Mouse (Mus musculus): ENCODE data around the gene Pitpnm2.

DNA sequence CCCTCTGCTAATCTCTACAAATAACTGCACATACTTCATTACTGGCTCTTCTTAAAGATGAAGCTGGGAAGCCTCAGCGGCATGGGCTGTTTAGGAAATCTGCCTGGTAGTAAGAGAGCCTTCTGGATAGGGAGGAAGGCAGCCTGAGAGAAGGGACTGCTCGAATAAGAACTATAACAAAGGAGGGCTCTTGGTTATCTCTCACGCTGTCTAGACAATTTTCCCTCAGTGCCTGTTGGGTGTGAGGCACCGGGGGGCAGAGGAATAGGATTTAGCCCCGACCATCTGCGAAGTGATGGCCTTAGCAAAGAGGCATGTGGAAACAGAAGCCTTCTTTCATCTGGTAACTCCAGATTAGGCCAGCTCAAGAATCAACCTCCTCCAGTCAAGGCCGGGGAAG is 2.3 kb downstream of the Pitpnm2 start:
- TF ChIP-seq CTCF (IDR thresholded peaks at IDR 0.05; ENCODE audit: extremely low read depth, insufficient read depth, low read length), result no peak
- TF ChIP-seq POLR2A (IDR thresholded peaks at IDR 0.05; ENCODE audit: extremely low read depth, insufficient read depth, low read length), result no peak

All from cortical plate, adult 2 months (tissue).